Mouse (Mus musculus) yolk sac, embryonic 10.5 days (tissue): ENCODE measurements at regions not wholly inside any gene's neighbourhood (a gene's known extent, or its start where the extent isn't known, plus 50 kb on each side); places are given as distances from the start of the nearest gene placed in this dataset.

Experiments
- DNase-seq: peaks from one replicate; pipeline ENCODE4 v3.0.0-alpha.2; 2017; ENCODE audit warnings: low spot score

DNA sequence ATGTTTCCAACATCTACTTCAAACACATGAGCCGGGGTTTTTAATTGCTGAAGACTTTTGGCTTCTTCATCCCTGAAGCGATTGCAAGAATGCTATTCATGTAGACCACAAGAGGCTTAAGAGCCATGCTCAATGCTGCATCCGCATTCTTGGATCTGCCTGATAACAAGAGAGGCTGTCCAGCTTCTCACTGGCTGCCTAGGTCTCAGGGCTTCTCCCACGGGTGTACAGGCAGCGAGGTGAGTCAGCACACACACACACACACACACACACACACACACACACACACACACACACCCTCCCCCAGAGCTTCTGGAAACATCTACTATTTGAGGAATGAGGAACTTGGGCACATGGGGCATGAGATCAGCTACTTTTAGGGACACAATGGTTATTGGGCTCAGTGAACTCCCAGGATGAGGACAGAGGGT lies 261.1 kb downstream of the Tgfb2 start:
- DNase-seq = peak; percentile 20

DNA sequence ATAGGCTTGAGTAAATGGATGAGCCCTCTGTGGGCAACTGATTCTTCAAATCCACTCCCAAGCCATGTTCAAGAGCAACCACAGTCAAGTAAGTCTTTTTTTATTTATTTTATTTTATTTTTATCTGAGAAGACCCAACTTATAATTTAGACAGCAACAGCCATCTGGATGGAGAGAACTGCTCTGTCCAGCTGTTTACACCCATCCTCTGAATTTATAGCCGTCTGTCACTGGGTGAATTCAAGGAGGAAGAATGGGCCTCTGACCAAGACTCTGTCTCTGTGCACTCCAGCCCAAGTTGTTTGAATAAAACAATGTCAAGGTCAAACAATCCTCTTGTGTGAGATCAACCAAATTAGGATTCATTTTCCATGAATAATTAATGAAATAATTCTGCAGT lies 263.6 kb downstream of the Tgfb2 start:
- DNase-seq = no peak

GRCm38 (mm10) chr1:186435336-186435972 lies 270.3 kb downstream of the Tgfb2 start:
- no peak for DNase-seq

DNA sequence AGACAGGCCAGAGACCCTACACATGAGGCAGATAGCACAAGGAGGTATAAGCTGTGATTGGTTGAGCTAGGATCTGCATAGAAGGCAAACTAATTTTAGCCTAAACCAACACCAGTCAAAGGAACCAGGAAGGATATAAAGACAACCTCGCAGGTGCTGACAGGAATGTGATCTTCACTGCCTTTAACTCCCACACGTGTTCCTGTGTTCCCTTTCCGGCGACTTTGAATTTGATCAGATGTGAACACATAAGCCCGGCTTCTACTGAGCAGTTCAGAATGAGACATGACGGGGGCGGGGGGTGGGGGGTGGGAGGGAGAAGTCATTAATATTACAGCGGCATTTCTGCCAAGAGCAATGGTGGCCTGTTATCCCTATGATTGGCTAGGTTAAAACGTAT lies 271.0 kb downstream of the Tgfb2 start:
- no peak for DNase-seq

GRCm38 (mm10) chr1:186434007-186434406 lies 271.8 kb downstream of the Tgfb2 start:
- DNase-seq = no peak

- no peak for DNase-seq
Observed at GRCm38 (mm10) chr1:186433169-186433665, 272.6 kb downstream of the Tgfb2 start.

DNA sequence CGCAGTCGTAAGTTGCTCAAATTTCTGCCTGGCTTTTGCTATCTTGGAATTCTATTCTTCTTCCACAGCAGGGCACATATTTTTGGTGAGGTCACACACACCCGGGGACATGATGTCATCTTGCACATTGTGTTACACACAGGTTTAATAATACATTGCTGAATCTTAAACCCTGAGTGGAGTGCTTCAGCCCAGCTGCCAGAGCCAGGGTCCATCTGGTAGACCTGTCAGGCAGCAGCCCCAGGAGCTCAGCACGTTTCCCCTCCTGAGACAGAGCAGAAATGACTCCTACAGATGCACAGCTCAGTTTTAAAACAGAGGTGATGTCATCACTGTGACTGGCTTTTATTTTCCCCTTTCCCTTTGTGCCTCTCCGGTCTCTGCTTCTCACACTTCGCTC lies 280.4 kb downstream of the Tgfb2 start:
- no peak for DNase-seq

- DNase-seq = no peak
Observed at GRCm38 (mm10) chr1:186424084-186424483, 281.7 kb downstream of the Tgfb2 start.

- no peak for DNase-seq
Observed at GRCm38 (mm10) chr1:186417101-186417500, 288.7 kb downstream of the Tgfb2 start.

DNA sequence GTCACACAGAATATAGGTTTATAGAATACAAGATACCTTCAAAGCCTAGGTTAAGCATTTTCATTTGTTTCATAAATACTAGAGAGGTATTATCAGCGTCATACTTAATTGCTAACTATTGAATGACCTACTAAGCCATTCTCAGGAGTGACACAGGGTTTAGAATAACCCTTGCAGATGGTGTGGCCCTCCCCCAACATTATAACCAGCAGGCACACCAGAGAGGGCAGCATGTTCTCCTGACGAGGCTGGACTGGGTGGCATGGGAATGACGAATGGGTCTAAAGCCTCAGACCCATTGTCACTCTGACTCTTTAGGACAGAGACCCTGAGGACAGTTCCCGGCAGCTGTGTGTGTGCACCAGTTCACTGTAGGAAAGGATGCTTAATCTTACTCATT lies 290.5 kb downstream of the Tgfb2 start:
- DNase-seq = no peak

DNA sequence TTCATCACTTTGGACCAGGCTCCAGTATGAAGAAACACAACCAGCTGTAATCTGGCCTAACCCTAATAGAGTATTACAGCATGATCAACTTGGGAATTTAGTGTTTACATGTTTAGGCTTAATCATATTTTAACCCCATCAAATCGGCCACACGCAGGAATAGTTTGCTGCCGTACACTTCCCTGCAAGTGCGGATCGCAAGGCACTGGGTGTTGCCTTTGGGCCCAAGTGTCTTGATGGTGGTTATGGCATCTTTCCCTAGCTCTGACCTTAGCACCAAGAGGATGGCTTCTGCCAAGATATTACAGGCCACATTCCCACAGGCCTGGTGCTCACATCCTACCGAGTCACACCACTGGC lies 291.9 kb downstream of the Tgfb2 start:
- no peak for DNase-seq

GRCm38 (mm10) chr1:186413064-186413885 lies 292.5 kb downstream of the Tgfb2 start:
- no peak for DNase-seq

DNA sequence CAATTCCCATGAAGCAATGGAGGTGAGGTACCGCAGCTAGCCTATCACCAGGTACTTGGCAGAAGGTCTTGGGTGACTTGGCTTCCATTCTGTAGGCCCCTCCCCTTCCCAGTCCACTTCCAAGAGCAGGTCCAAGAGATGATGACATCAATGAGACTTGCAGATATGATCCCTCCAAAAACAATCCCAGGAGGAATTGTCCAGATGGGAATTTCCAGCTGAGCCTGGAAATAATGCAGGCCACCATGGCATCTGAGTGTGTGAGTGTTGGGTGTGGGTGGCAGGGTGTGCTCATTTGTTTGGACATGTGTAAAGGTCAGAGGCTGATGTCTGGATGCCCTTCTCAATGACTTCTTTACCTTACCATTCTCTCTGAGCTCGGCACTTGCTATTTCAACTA lies 293.5 kb downstream of the Tgfb2 start:
- DNase-seq = no peak

- no peak for DNase-seq
Observed at GRCm38 (mm10) chr1:186408986-186409441, 291.9 kb upstream of the Lyplal1 start.

- no peak for DNase-seq
Observed at GRCm38 (mm10) chr1:186407656-186408055, 290.5 kb upstream of the Lyplal1 start.

DNA sequence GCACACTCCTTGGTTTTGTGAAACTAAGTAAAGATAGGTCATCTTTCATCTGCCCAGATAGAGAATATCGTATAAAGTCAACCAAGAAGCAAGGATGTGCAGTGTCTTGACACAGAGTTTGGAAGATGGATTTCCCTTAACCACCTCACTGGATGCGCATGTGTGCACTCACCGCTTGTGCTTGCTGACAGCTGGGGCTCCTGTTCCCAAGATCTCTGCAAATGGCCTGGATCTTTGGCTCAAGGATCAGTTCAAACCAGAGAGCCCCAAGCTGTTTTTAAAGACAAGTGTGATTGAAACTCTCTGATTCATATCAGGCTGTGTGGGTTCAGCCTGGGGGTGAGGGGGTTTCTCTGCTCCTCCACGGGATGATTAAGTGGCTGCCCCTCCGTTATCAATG lies 288.6 kb upstream of the Lyplal1 start:
- no peak for DNase-seq

- no peak for DNase-seq
Observed at GRCm38 (mm10) chr1:186399762-186400161, 282.7 kb upstream of the Lyplal1 start.

DNA sequence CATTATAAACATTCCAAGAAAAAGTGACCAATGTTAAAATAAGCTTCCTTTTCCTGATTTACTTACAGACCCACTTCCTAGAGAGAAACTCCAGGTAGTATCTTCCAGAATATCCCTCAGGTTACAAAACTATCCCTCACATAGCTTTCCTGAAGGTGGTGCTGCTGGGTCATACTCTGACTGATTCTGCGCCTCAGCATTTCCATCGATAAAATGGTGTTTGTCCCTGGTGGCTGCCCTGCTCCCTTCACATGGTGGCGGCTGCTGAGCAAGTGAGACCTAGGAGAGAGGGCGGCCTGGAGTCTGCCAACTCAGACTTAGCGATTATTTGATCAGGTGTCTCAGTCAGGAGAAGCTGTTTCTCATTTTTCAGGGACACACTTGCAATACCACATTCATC lies 275.9 kb upstream of the Lyplal1 start:
- no peak for DNase-seq

- no peak for DNase-seq
Observed at GRCm38 (mm10) chr1:186384440-186384839, 267.3 kb upstream of the Lyplal1 start.

GRCm38 (mm10) chr1:186383453-186383852 lies 266.3 kb upstream of the Lyplal1 start:
- no peak for DNase-seq

DNA sequence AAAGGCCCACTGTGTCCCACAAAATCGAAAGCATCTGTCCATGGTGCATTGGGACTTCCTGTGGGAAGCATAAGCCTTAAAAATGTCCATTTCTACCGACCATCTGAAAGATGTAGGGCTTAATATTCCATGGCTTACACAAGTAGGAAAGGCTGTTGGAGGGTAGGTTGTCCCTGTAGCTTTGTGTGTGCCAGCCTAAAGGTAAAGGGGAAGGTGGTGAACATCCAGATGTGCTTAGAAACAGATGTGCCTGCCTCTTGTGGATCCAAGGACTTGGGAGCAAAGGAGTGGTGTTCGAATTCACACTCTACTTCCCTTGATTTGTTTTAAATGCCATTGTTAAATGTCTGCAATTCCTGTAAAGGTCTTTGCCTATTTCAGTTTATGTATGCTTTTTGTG lies 265.9 kb upstream of the Lyplal1 start:
- no peak for DNase-seq

GRCm38 (mm10) chr1:186379938-186380847 lies 263.1 kb upstream of the Lyplal1 start:
- DNase-seq = no peak
